Mouse (Mus musculus): ENCODE measurements around the gene Ago1.
A peak's percentile ranks its signal among the peaks of the same experiment; 100 is the strongest.

Ago1 gene

DNA sequence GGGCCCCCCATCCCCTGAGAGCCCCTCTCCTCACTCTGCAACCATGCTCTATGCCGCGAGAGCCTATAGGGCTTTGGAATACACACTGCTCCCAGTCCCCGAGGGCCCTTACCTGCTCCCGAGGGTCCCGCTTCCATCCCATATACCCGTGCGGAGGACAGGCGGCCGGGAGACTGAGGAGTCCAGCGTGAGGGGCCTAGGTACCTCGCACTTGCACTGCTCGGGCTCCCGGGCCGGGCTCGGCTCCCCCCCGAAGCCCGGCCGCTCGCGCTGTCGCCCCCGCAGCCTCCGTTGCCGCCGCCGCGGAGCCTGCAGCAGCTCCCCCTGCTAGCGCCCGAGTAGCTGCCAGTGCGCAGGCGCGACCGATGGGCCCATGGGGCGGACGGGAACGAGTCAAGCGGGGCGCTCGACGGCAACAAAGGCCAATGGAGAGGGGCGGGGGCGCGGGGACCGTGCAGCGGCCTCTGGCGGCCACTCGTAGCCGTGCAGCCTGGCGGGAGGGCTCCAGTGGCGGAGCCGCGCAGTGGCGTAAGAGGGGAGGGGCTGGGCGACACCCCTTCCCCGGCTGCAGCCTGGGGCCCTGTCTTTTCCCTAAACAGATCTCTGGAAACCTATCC is at the start of gene Ago1:
Ago1 (minus strand) TSS at position 299 of the 617 bp plus-strand sequence.
- peak; percentile 98 for DNase-seq (ENCODE audit: low read depth, low spot score)

DNA sequence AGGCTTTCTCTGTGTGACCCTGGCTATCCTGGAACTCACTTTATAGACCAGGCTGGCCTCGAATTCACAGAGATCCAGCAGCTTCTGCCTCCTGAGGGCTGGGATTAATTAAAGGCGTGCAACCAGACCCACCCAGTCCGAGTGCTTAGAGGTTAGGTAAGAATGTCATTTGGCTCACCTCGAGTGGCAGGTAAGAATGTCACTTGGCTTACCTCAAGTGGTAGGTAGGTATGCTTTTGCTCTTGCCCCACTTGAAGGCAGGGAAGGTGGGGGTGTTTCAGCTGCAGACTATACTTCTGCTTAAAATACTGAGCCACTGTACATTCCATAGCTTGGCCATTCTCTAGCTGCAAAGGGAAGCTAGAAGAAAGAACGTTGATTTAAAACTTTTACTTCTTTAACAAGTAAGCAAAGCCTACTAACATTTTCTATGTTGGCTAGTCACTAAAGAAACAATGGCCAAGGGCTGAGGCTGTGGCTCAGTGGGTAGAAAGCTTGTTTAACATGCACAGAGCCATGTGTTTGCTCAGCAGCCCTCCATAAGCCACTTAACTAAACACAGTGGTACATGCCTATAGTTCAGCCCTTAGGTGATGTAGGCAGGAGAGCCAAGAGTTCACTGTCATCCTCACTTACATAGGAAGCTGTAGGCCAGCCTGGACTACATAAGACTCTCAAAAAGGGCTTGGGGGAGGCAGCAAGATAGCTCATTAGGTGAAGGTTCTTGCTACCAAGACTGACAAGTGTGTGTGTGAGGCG is 44.1 kb upstream of the Ago1 start:
- no peak for DNase-seq (ENCODE audit: low read depth, low spot score)

DNA sequence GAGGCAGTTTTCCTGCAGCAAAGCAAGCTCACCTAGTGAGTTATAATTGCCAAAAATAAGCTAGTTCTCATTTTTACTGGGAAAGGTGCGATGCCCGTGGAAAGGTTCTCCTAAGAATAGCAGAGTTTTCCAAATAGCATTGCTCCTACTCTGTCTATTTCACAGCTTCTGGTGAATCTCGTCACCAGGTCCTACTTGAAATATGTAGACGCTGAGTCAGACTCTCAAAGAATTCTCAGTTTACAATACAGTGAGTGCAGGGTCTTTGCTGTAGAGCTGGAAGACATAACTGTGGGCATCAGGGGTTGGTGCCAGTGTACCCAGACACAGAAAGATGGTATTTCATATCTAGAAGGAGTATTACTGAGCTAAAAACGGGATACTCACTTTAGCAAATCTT is 42.6 kb upstream of the Ago1 start:
- DNase-seq (ENCODE audit: low read depth, low spot score): no peak

DNA sequence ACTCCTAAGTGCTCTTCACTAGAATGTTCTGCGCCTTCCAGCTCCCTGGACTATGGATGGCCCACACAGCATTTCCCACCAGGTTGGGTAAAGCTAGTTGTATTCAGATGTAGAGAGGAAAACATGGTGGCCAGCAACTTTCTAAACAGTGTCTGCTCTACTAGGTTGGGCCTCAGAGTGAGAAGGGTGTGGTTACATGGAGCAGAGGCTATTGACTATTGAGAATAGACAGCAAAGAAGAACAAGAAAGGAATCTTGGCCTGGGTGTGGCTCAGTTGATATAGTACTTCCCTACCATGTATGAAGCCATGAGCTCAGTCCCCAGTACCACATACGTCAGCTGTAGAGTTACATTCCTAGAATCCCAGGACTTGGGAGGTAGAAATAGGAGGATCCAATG is 40.7 kb upstream of the Ago1 start:
- DNase-seq (ENCODE audit: low read depth, low spot score): peak; percentile 21

DNA sequence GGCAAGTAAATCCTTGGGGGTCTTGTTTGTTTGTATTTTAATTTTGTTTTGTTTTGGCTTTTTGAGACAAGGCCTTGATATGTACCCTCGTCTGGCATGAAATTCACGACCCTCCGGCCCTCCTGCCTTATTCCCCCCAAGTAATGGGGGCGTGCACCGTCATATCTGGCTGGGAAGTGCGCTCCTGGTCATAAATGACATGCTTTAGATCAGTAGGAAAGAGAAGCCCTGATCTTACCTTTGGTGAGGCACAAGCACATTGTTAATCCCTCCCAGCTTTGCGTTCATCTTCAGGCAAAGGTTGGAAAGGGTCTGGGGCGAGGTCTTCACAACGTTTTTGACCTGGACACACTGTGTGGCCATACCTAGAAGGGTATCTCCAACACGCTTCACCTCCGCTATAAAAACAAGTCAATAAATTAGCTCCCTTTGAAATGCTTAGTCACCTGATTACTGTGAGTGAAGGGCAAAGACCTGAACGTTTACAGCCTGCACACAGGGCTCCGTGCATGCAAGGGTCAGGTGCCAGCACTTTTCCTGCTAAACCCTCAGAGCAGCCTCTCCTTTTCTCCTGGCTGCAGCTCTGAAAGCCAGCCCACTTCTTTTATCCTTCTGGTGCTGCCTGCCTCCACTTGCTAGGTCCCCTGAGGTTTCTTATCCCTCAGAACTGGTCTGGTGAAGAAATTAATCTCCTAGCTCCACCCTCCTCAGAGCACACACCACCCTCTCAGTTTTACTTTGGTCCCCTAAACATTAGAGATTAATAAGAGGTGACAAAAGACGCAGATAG is 39.9 kb upstream of the Ago1 start:
- DNase-seq (ENCODE audit: low read depth, low spot score): no peak

DNA sequence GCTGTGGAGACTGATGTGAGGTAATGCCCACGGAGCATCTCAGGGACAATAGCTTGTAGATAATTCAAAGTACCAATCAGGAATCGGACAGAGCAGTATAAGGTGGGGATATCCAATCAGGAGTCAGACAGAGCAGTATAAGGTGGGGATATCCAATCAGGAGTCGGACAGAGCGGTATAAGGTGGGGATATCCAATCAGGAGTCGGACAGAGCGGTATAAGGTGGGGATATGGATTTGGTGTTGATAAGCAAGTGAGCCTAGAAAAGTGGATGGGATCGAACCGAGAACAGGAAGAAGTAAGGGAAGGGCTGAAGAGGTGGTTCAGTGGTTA is 34.6 kb upstream of the Ago1 start:
- DNase-seq (ENCODE audit: low read depth, low spot score): no peak

DNA sequence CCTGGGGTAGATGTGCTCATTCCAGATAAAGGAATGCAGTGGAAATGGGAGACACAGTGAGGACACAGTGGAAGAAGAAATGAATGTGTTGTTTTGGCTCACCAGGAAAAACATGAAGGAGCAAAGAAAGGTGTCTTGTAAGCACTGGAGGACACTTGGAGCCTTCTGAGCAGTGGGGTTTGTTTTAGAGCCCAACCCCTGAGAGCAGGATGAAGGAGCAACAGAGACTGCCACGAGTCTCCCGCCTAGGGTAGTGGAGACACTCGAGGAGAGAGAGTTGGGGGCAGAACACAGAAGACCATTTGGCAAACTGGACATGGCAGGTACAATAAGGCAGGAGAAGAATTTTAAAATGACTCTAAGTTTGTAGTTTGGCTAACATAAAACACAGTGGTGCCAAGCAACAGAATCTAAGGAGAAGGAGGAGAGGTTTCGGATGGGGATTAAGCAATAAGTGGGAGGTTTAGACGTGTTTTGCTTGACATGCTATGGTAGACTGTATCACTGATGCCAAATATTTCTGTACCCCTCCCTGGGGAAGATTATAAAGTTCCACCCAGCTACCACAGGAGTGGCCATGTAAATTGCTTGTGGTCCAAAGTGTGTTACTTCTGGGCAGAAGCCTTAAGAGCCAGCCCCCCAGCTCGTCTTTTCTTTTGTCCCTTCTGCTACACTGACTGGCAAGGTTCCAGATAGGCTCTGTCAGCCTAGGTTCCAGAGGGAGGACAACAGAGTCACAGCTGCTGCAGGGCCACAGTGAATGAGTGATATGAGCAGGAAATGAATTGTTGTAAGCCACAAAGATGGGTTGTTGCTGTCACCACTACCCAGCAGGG is 34.0 kb upstream of the Ago1 start:
- DNase-seq (ENCODE audit: low read depth, low spot score): no peak

DNA sequence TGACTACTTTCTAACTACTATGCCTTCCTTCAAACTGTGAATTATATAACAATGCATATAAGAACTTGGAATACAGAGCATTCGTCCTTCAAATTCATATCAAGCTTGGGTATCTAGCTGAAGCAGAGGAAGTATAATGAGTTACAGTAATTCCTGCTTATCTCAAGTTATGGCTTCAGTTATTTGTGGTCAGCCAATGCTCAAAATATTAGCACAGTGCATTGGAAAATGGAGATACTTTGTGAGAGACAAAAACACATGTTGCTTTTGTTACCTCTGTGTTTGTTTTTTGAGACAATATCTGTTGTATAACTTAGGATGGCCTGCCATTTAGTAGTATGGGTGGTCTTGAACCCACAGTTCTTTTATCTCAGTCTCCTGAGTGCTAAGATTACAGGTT is 30.2 kb upstream of the Ago1 start:
- no peak for DNase-seq (ENCODE audit: low read depth, low spot score)

DNA sequence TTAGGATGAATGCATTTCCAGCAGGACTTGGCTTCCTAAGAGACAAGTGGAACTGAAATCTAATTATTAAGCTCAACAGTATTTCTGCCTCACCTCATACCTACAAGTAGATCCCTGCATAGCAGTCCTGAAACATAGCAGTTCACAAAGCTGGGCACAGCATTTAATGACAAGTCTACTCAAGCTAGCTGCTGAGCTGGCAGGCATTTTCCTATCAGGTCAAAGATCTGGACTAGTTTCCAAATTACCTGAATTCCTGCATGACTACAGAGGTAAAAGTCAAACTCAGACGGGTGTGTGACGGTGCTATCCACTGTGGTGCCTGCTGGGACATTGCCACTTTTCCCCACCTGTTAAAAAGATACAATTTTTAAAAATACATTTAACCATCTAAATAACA is 28.6 kb upstream of the Ago1 start:
- no peak for DNase-seq (ENCODE audit: low read depth, low spot score)

DNA sequence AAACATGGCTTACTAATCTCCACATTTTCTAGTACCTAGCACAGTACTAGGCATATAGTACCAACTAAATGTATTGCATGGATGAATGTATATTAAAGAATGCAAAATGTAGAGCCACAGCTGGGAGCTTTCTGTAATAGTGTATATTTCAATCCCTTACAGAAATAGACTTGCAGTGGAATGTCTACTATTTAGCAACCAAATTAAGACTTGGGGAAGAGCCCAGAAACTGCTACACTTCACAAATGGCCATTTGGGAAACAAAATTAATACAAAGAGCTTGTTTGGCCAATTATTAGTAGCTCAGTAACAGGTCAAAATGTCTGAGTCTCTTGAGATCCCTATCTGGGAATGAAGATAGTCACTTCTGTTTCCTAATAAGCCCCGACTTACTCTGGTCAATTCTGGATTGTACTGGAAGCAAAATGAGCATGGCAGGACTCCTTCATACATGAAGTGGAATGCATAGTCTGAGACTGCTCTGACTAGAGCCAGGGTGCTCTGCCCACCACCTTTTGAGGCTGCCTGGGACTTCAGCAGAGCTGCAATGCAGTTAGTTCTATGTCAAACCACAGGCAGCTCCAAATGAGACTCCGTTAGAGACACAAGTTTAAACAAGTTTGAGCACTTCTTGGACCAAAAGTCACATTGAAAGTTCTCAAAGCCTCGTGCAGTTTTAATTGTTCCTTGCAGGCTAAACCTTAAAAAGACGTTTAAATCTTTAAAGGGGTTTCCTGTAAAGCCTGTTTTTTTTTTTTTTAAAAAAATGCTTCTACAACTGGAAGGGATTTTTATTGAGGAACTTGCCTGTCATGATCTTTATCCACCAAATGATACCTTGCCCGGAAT is 27.8 kb upstream of the Ago1 start:
- DNase-seq (ENCODE audit: low read depth, low spot score): no peak

DNA sequence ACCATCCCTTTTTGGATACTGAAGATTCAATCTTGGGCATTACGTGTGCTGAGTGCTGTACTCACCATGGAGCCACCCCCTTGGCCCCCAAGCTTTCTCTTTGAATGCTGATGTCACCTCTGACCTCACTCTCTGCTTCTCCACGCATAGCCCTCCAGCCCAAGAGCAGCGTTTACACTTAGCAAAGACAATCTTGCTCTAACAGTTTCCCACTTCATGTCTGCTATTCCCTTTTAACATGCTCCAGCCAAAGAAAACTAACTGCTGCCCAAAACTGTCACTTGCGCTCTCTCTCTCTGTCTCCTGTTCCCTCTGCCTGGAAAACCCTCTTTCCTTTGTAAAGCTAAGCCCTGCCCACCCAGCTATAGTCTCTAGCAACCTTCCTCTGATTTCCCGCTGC is 27.1 kb upstream of the Ago1 start:
- no peak for DNase-seq (ENCODE audit: low read depth, low spot score)

DNA sequence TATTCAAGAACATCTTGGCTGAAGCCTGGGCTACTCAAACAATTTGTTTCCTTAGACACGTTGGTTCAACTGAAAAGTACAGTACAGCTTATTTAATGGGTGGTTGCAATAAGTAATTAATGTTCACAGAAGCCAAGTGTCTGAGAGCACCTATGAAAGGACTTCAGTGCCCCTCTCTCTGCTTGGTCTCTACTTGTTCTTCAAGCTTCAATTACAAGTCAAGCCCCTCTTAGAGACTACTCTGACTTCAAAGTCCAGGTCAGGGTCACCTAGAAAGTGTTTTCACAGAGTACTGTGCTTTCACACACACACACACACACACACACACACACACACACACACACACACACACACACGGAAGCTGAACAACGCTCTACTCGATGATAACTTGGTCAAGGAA is 25.0 kb upstream of the Ago1 start:
- no peak for DNase-seq (ENCODE audit: low read depth, low spot score)

DNA sequence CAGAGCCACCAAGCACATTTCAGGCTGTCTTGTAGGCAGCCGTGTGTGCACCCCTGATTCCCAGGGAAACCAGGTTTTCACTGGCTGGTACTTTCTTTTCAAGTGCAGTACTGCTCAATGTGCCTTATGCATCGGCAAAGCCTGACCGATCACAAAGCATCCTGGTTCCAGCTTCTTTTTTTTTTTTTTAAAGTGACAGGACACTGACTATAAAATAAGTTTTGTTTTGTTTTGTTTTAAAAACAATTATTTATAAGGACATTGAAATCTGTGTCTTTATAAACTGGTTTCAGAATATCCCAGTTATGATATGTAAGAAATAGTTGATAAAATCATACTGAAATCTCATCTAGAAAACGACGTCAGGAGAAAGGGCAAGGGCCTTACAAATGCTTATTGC is 23.6 kb upstream of the Ago1 start:
- DNase-seq (ENCODE audit: low read depth, low spot score): no peak

DNA sequence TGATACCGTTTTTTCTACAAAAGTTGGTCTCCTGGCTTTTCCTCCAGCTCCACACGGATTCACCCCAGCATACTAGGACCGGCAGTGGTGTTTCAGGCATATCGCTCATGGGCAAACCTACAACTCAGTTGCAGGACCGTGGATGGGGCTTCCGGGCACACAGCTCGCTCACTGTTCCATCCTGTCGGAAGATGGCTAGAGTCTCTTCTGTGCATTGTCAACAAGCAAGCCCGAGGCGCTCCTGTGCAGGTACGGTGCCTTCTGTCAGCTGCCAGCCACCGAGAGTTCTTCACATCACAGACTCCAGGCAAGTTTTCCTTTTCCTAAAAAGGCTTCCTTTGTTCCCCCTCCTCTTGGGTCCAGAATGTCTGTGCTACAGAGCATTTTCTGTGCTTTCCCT is 22.3 kb upstream of the Ago1 start:
- no peak for DNase-seq (ENCODE audit: low read depth, low spot score)

DNA sequence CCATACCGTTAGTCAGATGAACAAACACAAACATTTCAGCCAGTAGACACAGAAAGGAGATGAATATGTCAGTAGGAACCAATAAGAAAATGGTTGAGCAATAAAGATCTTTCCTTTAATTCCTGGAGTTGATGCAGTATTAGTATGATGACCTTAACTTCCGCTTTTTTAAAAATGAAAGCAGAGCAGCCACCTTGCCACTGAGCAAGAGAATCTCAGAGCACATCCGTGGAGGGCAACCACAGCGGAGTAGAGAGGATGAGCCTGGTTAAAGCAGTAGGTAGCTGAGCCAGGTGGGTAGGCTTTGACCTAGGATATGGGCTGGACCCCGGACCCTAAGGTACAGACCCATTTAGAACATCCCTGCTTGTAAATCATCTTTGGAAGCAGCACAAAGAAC is 21.4 kb upstream of the Ago1 start:
- DNase-seq (ENCODE audit: low read depth, low spot score): no peak

DNA sequence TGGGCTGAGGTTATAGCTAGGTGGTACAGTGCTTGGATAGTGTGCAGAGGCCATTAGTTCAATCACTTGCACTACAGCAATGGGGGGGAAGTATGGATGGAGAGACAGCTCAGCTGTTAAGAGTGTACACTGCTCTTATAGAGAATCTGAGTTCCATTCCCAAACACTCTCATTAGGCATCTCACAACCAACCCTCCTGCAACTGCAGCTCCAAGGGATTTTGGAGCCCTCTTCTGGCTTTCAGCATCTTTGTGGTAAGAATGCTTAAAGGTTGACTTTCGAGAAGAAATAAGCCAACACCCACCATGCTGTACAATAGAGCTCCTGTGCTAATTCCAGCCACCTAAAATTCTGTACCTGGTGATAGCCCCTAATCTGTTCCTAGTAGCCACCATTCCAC is 17.8 kb upstream of the Ago1 start:
- DNase-seq (ENCODE audit: low read depth, low spot score): no peak

DNA sequence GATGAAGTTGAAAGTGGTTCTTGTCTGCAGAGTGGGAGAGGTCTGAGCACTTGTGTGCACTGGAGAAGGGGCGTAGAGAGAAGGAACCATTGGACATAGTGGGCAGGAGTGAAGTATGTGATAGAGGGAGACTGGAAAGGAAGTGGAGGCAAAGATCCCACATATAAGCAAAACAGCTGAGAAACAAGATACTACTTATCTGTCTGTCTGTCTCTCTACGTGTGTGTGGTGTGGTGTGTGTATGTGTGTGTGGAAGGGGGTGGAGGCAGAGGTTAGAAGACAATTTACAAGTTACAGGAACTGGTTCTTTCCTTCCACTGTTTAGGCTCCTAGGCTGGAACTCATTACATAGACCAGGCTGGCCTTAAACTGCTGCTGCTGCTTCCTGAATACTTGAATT is 16.7 kb upstream of the Ago1 start:
- no peak for DNase-seq (ENCODE audit: low read depth, low spot score)

DNA sequence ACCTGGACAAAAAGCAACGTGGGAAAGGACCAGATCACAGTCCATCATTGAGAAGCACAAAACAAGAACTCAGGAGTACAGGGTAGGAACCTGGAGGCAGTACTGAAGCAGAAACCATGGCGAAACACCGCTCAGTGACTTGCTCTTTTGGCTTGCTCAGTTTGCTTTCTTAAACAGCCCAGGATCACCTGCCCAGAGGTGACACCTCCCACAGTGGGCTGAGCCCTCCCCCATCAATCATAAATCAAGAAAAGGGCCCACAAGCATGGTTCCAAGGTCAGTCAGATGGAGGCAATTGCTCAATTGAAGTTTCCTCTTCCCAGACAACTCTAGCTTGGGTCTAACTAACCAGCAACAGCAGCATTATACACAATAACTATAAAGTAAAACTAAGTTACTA is 15.5 kb upstream of the Ago1 start:
- DNase-seq (ENCODE audit: low read depth, low spot score): no peak

DNA sequence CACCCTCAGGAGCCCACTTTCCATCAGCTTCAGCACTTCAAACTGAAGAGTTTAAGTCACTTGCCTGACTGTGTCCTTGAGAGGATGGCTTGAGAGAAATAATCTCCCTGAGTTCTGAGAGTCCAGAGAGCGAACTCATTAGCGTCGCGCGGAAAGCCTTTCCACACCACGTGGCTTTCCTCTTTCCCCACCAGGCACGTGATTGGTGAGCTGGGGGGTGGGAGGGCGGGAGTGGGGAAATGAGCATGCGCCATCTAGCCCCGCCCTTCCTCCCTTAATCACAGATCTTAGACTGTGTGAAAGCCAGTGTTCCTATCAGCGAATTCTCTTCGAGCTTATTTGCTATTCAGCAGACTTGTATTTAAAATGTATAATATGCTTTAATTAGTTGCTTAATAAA is 14.6 kb upstream of the Ago1 start:
- peak; percentile 65 for DNase-seq (ENCODE audit: low read depth, low spot score)

DNA sequence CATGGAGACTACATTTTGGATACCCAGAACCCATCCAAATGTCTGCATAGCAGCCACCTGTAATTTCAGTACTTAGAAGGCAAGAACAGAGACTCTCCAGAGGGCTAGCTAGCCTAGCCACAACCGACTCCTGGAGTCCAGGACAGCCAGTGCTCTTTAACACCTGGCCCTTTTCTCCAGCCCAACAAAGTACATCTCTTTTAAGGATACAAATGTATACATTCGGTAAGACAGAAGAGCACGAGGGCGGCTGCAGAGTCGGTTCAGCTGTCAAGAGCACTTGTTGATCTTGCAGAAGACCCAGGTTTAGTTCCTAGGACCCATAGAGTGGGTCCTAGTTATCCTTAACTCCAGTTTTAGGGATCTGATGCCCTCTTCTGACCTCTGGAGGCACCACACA is 13.1 kb upstream of the Ago1 start:
- DNase-seq (ENCODE audit: low read depth, low spot score): no peak

DNA sequence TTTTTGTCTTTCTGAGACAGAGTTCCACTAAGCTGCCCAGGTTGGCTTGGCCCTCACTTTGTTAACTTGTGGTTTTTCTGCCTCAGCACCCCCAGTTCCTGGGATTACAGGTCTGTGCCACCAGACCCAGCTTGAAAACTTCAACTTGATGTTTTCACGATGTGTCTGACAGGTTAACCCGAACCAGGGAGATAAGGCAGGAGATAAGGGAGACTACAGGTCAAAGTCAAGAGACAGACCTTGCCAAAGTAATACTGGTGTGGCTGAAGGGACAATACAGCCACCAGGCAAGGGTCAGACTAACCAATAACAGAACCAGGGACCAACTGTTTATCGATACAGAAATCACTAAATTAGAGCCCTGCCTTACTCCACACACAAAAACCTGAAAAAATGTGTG is 11.9 kb upstream of the Ago1 start:
- DNase-seq (ENCODE audit: low read depth, low spot score): no peak
